Mouse (Mus musculus) c-Kit-negative CD71-positive TER-119-positive erythroid progenitor cells, embryonic 14.5 days (primary cell): Measurements from ENCODE around the gene 4930404H24Rik.

Experiments used
- DNase-seq: peaks from one replicate; pipeline ENCODE4 v3.0.0-alpha.2; 2013; ENCODE audit warnings: low read depth, low spot score

The 4930404H24Rik gene

DNA sequence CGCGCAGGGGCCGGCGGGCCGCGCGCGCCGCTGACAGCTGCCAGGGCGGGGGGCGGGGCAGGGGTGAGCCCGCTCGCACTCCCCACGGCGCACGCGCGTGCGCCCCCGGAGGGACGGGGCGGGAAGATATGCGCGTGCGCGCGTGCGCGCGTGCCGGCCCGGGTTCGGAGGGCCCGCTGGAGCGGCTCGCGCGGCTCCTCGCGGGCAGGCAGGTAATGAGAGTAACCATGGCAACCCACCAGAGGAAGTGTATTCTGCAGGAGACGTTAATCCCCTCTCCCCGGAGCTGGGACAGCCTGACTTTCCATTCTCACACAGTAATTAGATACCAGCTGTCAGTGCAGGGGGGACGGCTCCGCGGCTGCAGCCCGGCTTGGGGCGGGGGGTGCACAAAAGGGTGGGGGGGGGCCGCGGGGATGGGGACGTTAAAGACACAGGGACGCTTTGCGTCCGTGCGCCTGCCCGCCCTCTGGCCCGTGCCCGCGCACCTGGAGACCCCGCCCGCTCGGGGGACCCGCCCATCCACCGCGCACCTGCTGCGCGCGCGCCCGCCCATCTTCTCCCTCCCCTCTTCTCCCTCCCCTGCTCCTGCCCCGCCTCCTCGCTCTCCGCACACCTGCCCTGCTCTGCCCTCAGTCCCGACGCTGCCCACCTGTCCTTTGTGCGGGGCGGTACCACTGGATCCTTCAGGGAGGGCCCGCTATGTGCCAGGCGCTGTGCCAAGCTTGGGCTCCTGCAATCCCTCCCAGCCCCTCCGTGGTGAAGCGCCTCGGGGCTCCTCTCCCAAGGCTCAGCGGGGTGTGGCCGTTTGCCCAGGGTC lies at the start of gene 4930404H24Rik:
Gene 4930404H24Rik, plus strand, starts transcription at position 218 of the 820 bp plus-strand sequence.
- DNase-seq: peak; percentile 67

DNA sequence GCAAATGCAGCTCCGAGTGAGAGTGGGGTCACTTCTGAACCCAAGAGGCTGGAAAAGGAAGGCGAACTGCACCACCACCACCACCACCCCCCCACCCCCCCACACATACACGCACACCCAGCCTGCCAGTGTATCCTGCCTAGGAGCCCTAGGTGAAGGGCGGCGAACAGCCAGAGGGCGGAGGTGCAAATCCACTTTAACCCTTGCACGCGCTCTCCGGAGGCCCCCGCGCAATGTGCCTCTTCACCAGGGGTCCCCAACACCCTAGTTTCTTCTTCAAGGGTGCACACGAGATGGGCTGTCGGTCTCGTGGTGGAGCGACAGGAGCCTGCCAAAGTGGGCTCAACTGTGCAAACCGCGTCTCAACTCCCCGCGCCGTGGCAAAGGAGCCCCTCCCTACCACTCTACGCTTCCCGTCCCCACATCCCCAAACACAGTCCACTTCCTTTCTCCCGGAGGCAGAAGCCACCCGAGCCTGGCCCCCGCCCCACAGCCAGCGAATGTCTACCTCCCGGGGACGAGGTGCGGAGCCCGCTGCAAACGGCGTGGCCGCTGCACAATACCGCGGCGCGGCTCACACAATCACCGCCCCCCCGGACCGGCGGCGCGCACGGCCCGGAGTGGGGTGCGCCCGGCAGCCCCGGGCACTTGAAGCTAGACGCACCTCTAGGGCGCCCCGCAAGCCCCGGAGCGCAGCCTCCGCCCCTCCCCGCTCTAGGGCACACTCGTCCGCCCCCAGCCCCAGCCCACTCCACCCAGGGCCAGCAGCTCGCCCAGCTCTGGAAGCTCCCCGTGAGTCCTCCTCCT lies 49.0 kb upstream of the 4930404H24Rik start:
- no peak for DNase-seq

DNA sequence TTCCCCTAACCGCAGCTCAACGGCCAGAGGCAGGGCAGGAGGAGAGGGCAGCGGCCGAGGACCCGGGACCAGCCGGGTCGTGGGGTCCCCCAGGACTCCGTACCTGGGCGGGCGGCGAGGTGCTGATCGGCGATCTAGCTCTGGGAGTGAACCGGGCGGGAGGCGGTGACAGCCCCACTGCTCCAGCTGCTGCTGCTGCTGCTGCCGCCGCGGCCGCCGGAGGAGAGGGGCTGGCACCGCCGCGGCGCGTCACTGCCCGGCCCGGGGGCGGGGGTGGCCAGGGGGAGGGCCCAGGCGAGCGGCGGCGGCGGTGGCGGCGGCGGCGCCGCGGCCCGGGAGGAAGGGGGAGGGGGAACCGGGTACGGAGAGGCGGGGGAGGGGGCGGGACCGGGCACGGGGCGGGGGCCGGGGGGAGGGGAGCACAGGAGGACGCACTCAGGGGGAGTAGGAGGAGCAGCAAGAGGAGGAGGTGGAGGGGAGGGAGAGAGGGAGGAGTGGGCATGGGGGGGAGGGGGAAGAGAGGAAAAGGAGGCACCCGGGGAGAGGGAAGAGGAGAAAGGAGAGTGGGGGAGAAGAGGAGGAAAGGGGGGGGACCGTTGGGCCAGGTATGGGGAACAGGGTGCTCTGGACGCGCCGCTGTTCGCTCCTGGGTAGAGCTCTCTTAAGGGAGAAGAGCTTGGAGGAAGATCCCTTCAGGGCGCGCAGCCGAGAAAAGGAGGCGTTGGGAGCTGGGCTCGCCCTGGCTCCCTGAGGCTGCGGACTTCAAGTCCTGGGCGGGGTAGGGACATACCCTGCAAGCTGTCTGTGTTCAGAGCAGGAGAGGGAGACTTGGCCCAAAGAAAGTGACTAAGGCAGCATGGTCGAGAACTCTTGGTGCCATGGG lies 48.1 kb upstream of the 4930404H24Rik start:
- DNase-seq: peak; percentile 15

DNA sequence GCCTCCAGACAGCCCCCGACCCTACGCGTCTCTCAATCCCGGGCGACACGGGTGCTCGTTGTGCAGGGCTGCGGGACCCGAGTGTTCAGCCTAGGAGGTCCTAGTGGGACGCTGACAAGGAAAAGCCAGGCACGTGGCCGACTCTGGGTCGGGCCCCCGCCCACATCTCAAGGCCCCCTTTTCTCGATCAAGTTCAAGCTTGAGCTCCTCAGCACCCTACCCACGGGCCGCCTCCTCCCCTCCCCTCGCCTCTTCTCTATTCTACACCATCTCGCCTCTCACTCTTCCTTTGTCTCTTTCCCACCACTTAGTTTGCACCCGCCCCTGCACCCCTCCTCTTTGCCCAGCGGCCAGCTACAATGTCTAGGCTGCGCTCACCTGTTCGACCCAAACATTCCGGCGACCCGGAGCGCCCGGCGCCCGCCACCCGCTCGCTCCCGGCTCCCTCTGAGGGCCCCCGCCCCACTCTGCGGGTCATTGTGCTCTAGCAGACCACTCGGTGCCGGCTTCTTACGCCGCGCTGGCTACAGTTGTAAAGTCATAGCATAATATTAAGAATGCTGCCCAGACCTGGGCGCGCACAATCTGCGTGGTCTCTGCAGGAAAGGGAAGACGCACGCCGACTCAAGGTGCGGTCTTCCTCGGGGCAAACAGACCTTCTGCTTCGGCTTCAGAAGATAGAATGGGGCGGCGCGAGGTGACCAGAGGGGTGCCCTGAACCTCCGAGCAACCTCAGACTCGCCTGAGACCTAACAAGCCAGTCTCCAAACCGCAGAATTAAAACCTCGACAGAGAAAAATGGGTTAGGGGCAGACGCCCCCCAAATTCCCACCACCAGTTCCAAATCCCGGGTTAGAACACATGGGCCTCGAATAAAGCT lies 47.2 kb upstream of the 4930404H24Rik start:
- DNase-seq: peak; percentile 11

DNA sequence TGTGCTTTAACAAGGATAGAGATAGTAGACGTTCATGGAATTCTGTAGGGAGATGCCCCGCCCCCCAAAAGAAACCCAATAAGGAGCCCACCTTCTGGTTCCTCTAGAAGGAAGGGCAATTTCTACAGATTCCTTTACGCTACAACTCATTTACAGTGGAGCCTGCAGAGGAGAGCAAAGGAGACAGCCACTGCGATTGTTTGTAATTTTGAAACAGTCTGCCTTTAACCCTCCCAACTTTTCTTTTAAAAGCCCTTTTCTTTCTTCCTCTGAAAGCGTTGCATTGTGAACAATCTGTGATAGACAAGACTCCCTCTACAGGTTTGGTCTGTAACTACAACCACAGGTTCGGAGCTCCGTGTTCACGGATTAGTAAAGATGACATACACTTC lies 46.6 kb upstream of the 4930404H24Rik start:
- peak; percentile 56 for DNase-seq

DNA sequence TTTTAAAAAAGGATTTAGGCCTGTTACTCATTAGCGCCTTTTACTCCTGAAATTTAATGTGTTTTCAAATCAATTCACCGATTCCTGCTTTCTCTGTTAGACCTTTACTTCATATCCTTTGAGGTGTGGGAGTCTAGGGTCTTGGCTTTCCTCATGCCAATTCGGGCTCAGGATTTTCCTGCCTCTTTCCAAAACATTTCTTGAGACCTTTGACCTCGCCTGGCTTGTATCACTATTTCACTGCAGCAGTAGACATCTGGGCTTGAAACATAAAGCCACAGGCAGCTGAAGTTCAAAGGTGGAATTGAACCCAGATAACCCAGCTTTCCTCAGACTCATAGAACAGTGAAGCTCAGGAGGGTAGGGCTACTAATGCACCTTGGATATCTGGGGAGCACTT lies 46.1 kb upstream of the 4930404H24Rik start:
- no peak for DNase-seq

DNA sequence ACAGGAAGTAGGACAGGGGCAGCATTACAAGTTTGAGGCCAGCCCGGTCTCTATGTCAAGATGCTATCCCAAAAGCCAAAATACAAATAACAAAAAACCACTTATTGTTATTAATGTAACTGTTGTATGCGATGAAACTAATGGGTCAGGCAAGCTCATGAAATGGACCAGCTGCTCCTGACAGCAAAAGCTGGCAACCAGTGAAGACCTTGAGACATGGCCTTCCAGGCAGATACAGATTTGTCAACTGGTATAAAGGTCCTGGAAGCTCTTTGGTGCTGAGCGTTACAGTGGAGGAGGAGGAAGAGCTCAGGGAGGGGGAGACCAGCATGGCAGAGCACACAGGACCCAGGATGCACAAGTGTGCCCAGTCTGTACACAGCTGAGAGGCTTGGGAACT lies 44.9 kb upstream of the 4930404H24Rik start:
- DNase-seq: no peak

DNA sequence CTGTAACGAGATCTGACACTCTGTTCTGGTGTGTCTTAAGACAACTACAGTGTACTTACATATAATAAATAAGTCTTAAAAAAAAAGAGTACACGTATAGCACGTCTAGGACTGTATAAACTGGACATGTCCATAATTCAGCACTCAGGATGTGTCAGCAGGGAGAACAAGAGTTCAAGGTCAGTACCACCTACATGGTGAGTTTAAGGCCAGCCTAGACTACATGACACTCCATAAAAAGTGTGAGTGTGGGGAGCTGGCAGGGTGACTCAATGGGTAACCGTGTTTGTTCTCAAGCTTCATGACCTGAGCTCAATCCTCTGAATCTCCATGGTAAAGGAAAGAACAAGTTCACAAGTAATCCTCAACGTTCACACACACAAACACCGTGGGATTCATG lies 44.1 kb upstream of the 4930404H24Rik start:
- DNase-seq: no peak

DNA sequence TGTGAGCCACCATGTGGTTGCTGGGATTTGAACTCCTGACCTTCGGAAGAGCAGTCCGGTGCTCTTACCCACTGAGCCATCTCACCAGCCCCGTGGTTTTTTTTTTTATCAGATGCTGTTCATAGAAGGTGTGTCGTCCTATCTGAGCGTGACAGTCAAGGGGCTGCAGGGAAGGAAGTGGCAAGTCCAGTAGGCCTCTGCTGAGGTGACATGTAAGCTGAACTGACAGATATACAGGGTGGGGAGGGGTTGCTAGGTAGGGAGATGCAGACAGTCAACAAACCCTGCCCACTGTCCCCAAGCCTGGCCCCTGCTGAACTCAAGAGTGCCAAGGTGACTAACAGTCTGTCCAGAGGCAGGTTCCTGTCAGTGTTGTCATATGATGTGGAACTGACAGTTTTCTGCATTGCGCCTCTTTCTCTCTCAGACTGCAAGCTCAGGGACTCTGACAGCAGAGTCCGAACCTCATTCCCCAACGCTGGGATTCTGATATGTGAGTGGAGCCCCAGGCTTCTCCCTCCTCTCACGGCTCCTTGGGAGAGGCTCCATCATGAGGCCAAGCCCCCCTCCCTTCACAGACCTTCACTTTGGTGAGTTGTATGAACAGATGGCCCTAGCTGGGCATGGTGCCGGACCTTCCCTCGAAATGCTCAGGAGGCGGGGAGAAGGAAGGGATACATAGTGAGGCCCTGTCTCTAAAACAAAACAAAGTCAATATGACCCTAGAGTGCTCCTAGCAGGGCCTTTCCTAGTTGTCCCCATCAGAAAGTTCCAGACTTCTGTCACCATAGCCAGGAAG lies 38.4 kb upstream of the 4930404H24Rik start:
- DNase-seq: peak; percentile 48

DNA sequence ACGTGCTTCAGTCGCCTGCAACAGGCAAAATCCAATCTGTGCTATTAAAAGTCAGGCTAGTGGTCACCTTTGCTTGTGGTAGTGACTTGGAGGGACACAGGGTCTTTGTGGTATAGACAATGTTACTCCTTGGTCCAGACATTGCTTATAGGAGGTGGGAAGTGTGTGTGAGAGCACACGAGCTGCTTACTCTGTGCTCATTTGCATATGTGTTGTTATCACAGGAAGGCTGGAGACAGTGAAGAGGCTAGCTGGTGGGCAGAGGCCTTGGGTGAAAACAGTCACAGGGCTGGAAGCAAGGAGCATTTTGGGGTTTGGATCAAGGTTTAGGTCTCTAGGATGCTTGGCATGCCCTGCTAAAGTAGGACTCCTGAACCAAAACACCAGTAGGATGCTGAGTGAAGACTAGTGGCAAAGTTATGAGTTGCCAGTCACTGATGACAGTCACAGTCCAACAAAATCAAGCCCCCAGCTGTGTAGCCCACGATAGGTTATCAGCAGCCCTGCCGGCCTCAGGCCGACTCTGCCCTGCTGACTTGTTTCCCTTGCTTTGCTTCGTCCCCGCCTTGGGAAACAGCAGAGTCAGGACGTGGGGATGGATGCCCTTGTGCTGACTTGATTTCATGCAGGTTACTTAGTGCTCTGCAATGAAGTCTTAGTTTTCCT lies 37.6 kb upstream of the 4930404H24Rik start:
- DNase-seq: peak; percentile 56

DNA sequence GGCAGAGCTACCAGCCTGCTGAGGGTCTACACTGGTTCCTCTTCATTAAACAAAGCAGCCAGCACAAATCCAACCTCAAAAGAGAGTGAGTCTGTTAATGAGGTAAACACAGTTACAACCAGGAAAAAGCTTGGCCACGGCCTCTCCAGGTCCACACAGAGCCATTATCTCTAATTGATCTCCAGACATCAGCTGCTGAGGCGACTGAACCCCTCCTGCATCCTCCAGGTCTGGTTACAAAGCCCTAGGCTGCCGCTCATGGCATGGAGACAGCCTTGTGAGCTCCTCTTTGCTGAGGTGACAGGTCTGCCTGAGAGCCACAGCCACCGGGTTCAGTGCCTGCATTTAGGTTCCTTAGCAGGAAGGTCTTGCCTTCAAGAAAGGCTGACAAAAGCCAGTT lies 35.1 kb upstream of the 4930404H24Rik start:
- DNase-seq: no peak

DNA sequence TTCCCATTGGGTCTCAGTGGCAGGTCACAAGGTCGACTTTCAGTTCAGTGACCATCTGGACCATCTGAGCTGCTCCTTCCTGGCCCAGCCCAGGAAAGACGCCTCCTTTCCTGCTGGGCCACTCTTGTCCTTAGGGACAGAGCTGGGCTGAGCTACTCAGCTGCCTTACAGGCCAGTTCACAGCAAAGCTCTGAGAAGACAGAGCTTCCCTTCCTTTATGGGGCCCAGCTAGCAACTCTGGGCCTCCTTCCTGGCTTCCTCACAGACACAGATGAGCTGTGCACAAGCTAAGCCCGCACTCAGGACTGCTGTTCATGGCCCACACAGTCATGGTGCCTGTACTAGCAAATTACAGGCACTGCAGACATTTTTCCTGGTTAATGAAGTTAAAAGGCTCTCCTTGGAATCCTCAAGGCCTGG lies 34.6 kb upstream of the 4930404H24Rik start:
- no peak for DNase-seq

DNA sequence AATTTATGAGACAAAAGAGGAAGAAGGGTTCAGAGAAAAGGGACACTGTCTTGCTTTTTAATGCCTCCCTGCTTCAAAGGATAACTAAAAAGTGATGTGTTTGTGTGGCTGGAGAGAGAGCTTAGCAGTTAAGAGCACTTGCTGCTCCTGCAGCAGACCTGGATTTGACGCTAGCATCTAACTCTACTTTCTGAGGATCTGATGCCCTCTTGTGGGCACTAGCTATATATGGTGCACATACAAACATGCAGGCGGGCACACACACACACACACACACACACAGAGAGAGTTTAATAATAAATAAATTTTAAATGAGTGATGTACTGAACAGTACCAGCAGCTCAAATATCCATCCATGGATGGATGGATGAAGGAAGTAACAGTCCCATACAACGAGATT lies 29.3 kb upstream of the 4930404H24Rik start:
- DNase-seq: no peak

DNA sequence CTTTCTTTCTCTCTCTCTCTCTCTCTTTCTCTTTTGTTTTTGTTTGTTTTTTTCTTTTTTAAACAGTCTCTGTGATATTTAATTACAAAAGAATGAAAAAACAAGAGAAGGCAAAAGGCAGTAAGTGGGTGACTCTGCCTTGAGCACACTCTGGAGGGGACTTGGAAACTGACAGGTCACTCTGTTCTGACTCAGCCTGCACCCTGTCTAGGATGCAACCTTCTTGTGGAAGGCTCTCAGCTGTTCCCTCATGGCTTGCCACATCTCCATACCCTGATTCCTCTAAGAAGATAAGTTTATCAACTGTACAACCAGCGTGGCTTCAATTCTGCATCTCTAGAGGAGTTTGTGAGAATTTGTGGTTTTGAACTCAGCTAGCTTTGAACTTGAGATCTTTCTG lies 25.2 kb upstream of the 4930404H24Rik start:
- no peak for DNase-seq

DNA sequence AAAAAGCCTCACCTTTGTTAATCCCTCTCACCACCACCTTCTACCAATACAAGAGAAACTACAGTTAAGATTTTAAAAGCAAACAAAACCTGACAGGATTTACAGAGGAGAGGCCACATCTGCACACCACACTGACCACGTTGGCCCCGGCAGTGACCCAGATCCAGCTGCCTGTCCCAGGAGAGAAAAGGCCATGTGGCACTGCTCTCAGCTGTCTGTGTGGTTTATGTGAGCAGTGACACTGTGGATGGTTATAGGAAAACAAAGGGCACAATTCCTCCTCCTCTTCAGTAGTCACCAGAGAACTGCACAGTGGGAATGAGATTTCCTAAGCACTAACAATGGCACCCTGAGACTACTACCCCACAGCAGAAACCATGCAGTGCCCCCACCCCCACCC lies 23.3 kb upstream of the 4930404H24Rik start:
- no peak for DNase-seq

DNA sequence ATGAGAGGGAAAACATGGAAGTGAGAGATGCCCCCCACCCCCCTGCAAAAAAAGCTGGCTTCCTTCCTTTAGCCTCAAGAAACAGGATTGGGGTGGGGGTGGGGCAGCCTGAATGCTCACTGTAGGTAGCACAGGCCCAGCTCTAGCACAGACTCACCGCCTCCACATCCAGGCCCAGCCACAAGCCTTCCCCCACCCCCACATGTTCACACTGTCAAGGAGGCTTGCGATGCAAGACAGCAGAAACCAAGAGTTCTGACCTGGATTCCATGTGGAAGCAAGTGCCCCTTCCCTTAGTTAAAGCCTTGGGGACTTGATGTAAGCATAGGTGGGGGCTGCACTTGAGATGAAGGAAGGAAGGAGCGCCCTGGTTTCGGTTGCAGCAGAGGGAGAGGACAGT lies 22.8 kb upstream of the 4930404H24Rik start:
- DNase-seq: no peak

DNA sequence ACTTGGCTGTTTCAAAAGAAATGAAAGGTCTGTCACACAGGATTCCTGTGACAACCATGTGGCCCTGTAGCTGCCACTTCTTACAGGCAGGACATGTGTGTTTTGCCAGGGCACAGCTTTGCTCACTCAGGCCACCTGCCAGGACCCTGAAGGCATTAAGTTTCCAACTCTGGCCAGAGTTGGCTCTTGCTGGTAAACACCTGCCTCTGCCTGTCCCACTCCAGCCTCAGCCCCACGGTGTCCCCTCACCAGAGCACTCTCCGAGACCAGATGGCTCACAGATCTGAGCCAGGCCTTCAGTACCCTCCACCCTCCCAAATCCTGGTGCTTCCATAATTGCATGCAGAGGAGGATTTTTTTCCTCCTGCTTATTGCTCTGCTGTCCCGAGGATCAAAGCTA lies 21.6 kb upstream of the 4930404H24Rik start:
- DNase-seq: no peak

DNA sequence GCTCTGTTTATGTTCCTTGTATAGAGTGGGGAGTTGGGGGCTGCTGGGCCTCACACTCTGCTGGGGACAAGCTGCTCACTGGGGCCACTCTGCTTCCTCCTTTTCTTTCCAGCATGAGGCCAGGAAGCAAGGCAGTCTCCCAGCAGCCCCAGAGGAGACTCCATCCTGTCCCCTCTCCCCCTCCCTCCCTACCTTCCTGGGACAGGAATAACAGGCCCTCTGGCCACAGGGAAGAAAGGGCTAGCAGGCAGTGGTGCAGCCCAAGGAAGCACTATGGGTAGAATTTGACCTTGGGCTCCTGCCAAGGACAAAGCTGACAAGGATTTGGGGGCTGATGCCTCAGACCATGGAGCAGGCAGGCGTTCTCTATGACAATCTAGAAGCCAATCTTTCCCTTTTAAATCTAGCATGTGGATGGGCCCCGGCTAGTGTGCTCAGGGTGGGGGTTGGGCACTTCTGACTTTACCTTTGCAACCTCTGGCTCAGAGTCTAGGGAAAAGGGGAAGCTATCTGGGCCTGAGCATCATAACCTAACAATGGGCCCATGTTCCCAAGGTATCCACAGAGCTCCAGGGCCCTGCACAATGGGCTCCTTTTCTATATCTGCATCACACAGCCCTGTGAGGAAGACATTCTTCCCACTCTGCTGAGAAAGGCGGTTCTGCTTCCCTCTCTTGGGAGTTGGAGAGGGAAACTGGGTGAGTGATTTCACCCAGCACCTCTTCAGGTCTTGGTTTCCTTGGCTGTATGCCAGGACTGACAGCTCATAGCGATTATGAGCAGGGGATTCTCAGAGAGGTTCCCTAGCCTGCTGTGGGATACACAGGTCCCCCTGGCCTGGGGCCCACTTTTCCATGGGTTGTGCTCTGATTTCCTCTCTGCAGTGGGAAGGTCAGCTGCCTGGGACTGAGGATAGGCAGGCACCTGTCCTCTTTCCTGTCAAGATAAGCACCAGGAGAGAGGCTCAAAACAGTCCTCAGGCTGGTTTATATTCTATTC lies 17.2 kb upstream of the 4930404H24Rik start:
- no peak for DNase-seq
